Mouse (Mus musculus) embryonic facial prominence, embryonic 11.5 days (tissue): Measurements from ENCODE around the gene Arhgap42. TPM values are rescaled to one million over a fixed set of nuclear protein-coding genes. Genes with fewer than 3 reads are reported as not detected.

Experiments
- ATAC-seq: fragments of 200-750 bp; cut with Nextera tagmentation; replicated peaks from 2 replicates; pipeline ENCODE4 v1.8.0; 2017; ENCODE audit warnings: low read depth; ENCODE audit not compliant: insufficient number of reproducible peaks, low FRiP score, low TSS enrichment
- DNase-seq: peaks from one replicate; pipeline ENCODE4 v3.0.0-alpha.2; 2015; ENCODE audit warnings: low spot score
- H3K27ac ChIP-seq: fragments of 300-500 bp; sonication (generic); replicated peaks from 2 replicates; pipeline ENCODE4 v1.5.1; 2014; ENCODE audit warnings: mild to moderate bottlenecking, low read depth, low read length, control low read depth
- H3K27me3 ChIP-seq: fragments of 300-500 bp; sonication (generic); 2 replicates; pipeline ENCODE4 v1.6.1; 2014; ENCODE audit warnings: mild to moderate bottlenecking, low read length, moderate library complexity, mixed read lengths; ENCODE audit not compliant: control insufficient read depth, insufficient read depth
- H3K36me3 ChIP-seq: fragments of 300-500 bp; sonication (generic); replicated peaks from 2 replicates; pipeline ENCODE4 v1.6.1; 2014; ENCODE audit warnings: low read depth, mild to moderate bottlenecking, low read length, moderate library complexity, mixed read lengths; ENCODE audit not compliant: control insufficient read depth, insufficient read depth
- H3K4me1 ChIP-seq: fragments of 300-500 bp; sonication (generic); 2 replicates; pipeline ENCODE4 v1.6.1; 2014; ENCODE audit warnings: low read length, mixed read lengths; ENCODE audit not compliant: control insufficient read depth, insufficient read depth
- H3K4me2 ChIP-seq: fragments of 300-500 bp; sonication (generic); 2 replicates; pipeline ENCODE4 v1.6.1; 2014; ENCODE audit warnings: low read depth, mild to moderate bottlenecking, control low read depth, low read length, moderate library complexity
- H3K4me3 ChIP-seq: fragments of 300-500 bp; sonication (generic); 2 replicates; pipeline ENCODE4 v1.5.1; 2014; ENCODE audit warnings: low read depth, low read length, control low read depth
- H3K9ac ChIP-seq: fragments of 300-500 bp; sonication (generic); replicated peaks from 2 replicates; pipeline ENCODE4 v1.6.1; 2014; ENCODE audit warnings: mild to moderate bottlenecking, control low read depth, low read length
- H3K9me3 ChIP-seq: fragments of 300-500 bp; sonication (generic); replicated peaks from 2 replicates; pipeline ENCODE4 v1.6.1; 2016; ENCODE audit warnings: mild to moderate bottlenecking, low read length, inconsistent platforms, mixed read lengths; ENCODE audit not compliant: control insufficient read depth
- WGBS: fragments of 180-500 bp; shearing (Covaris S2); extraction: QIAGEN DNeasy Blood & Tissue Kit; methylation state at CpG from one replicate; pipeline ENCODE4 v1.1.7; 2014; 5-methylcytosine and 5-hydroxymethylcytosine counted together
- polyA plus RNA-seq: library from polyadenylated mRNA; unstranded; fragments of >200 nt; fragmentation: Nextera tagmentation; extraction: Ambion mirVana; gene quantifications from 2 replicates; pipeline ENCODE4 v1.2.1, GENCODE M21; 2014

Gene Arhgap42
- polyA plus RNA-seq, 1 experiment from 2014 or later: 38.9 TPM

- peaks cover 2% of the 10 kb centered on the region; the same call in 1 of the 2 replicates for H3K4me1 ChIP-seq
- no peak overlapping the region for H3K9ac ChIP-seq
- ATAC-seq (no peak), DNase-seq (peak; percentile 40)
- 31% methylated on average over 4 of the region's 4 CpGs for WGBS
- no peak overlapping the region for H3K4me3 ChIP-seq
- H3K4me2 ChIP-seq: no peak overlapping the region
- H3K36me3 ChIP-seq: no peaks in the 10 kb centered on the region
- no peaks in the 10 kb centered on the region for H3K9me3 ChIP-seq
- H3K27me3 ChIP-seq: no peaks in the 10 kb centered on the region
- no peak overlapping the region for H3K27ac ChIP-seq
Observed at GRCm38 (mm10) chr9:9127041-9127755, 111.7 kb downstream of the Arhgap42 start.

- no peak for ATAC-seq
- no peaks in the 10 kb centered on the region for H3K27me3 ChIP-seq
- no peaks in the 10 kb centered on the region for H3K36me3 ChIP-seq
- 82% methylated on average over 2 of the region's 2 CpGs for WGBS
- no peak overlapping the region for H3K4me3 ChIP-seq
- H3K4me1 ChIP-seq: peaks cover 2% of the 10 kb centered on the region; the same call in 1 of the 2 replicates
- no peaks in the 10 kb centered on the region for H3K9me3 ChIP-seq
- H3K9ac ChIP-seq: no peak overlapping the region
- H3K27ac ChIP-seq: no peak overlapping the region
- no peak for DNase-seq
- no peak overlapping the region for H3K4me2 ChIP-seq
Observed at GRCm38 (mm10) chr9:9124156-9124555, 114.7 kb downstream of the Arhgap42 start.

GRCm38 (mm10) chr9:9114266-9114665, 124.6 kb downstream of the Arhgap42 start:
- no peak overlapping the region for H3K9ac ChIP-seq
- ATAC-seq: no peak
- no peaks in the 10 kb centered on the region for H3K4me1 ChIP-seq
- H3K4me3 ChIP-seq: no peak overlapping the region
- H3K4me2 ChIP-seq: no peak overlapping the region
- no peaks in the 10 kb centered on the region for H3K9me3 ChIP-seq
- H3K27me3 ChIP-seq: no peaks in the 10 kb centered on the region
- no peak overlapping the region for H3K27ac ChIP-seq
- 80% methylated on average over 3 of the region's 3 CpGs for WGBS
- no peak for DNase-seq
- no peaks in the 10 kb centered on the region for H3K36me3 ChIP-seq

- H3K27me3 ChIP-seq: no peaks in the 10 kb centered on the region
- ATAC-seq (no peak), DNase-seq (no peak)
- H3K36me3 ChIP-seq: no peaks in the 10 kb centered on the region
- H3K4me3 ChIP-seq: no peak overlapping the region
- H3K27ac ChIP-seq: no peak overlapping the region
- no peaks in the 10 kb centered on the region for H3K4me1 ChIP-seq
- H3K9ac ChIP-seq: no peak overlapping the region
- H3K4me2 ChIP-seq: no peak overlapping the region
- H3K9me3 ChIP-seq: no peaks in the 10 kb centered on the region
- WGBS: 87% methylated on average over 1 of the region's 1 CpGs
Observed at GRCm38 (mm10) chr9:9113847-9114246, 125.1 kb downstream of the Arhgap42 start.

GRCm38 (mm10) chr9:9112921-9113320, 126.0 kb downstream of the Arhgap42 start:
- no peaks in the 10 kb centered on the region for H3K36me3 ChIP-seq
- no peak for DNase-seq
- H3K27me3 ChIP-seq: no peaks in the 10 kb centered on the region
- H3K9ac ChIP-seq: no peak overlapping the region
- H3K4me2 ChIP-seq: no peak overlapping the region
- H3K27ac ChIP-seq: no peak overlapping the region
- H3K4me1 ChIP-seq: no peaks in the 10 kb centered on the region
- H3K4me3 ChIP-seq: no peak overlapping the region
- ATAC-seq: no peak
- H3K9me3 ChIP-seq: no peaks in the 10 kb centered on the region
- 84% methylated on average over 4 of the region's 4 CpGs for WGBS

- ATAC-seq (no peak), DNase-seq (no peak)
- H3K4me1 ChIP-seq: no peaks in the 10 kb centered on the region
- no peaks in the 10 kb centered on the region for H3K36me3 ChIP-seq
- no peak overlapping the region for H3K4me2 ChIP-seq
- H3K4me3 ChIP-seq: no peak overlapping the region
- H3K9ac ChIP-seq: no peak overlapping the region
- no peaks in the 10 kb centered on the region for H3K27me3 ChIP-seq
- no peaks in the 10 kb centered on the region for H3K9me3 ChIP-seq
- H3K27ac ChIP-seq: no peak overlapping the region
Observed at GRCm38 (mm10) chr9:9107697-9108096, 131.2 kb downstream of the Arhgap42 start.

GRCm38 (mm10) chr9:9104761-9105160, 134.1 kb downstream of the Arhgap42 start:
- ATAC-seq (no peak), DNase-seq (no peak)
- Histone ChIP-seq H3K4me1 (no peaks in the 10 kb centered on the region), H3K27me3 (no peaks in the 10 kb centered on the region), H3K9ac (no peak overlapping the region), H3K4me2 (no peak overlapping the region), H3K9me3 (no peaks in the 10 kb centered on the region), H3K27ac (no peak overlapping the region), H3K36me3 (no peaks in the 10 kb centered on the region), H3K4me3 (no peak overlapping the region)
- 85% methylated on average over 3 of the region's 3 CpGs for WGBS

GRCm38 (mm10) chr9:9102158-9102514, 136.8 kb downstream of the Arhgap42 start:
- Histone ChIP-seq H3K36me3 (no peaks in the 10 kb centered on the region), H3K27me3 (no peaks in the 10 kb centered on the region), H3K9me3 (no peaks in the 10 kb centered on the region), H3K9ac (no peak overlapping the region), H3K4me2 (no peak overlapping the region), H3K4me3 (no peak overlapping the region), H3K27ac (no peak overlapping the region), H3K4me1 (no peaks in the 10 kb centered on the region)
- no peak for ATAC-seq
- 92% methylated on average over 2 of the region's 2 CpGs for WGBS
- no peak for DNase-seq
